Mouse (Mus musculus) stomach, postnatal 0 days (tissue): Measurements from ENCODE around the gene Fabp6. TPM values are rescaled to one million over a fixed set of nuclear protein-coding genes. Genes with fewer than 3 reads are reported as not detected.

Experiments
- ATAC-seq: fragments of 200-750 bp; cut with Nextera tagmentation; 2 replicates; pipeline ENCODE4 v1.8.0; 2017; ENCODE audit not compliant: low FRiP score, low TSS enrichment
- DNase-seq: peaks from one replicate; pipeline ENCODE4 v3.0.0-alpha.2; 2016; ENCODE audit warnings: low spot score
- H3K27ac ChIP-seq: fragments of 300-500 bp; sonication (generic); replicated peaks from 2 replicates; pipeline ENCODE4 v1.5.1; 2014; ENCODE audit warnings: mild to moderate bottlenecking, control low read depth
- H3K27me3 ChIP-seq: fragments of 300-500 bp; sonication (generic); 2 replicates; pipeline ENCODE4 v1.6.1; 2014; ENCODE audit warnings: low read length; ENCODE audit not compliant: control insufficient read depth, insufficient read depth
- H3K36me3 ChIP-seq: fragments of 300-500 bp; sonication (generic); 2 replicates; pipeline ENCODE4 v1.6.1; 2014; ENCODE audit warnings: low read length, mixed read lengths; ENCODE audit not compliant: control insufficient read depth, insufficient read depth
- H3K4me1 ChIP-seq: fragments of 300-500 bp; sonication (generic); replicated peaks from 2 replicates; pipeline ENCODE4 v1.6.1; 2014; ENCODE audit warnings: antibody characterized with exemption; ENCODE audit not compliant: control insufficient read depth, insufficient read depth
- H3K4me2 ChIP-seq: fragments of 300-500 bp; sonication (generic); replicated peaks from 2 replicates; pipeline ENCODE4 v1.6.1; 2014; ENCODE audit warnings: low read depth, mild to moderate bottlenecking, control low read depth, moderate library complexity
- H3K4me3 ChIP-seq: fragments of 300-500 bp; sonication (generic); 2 replicates; pipeline ENCODE4 v1.5.1; 2014; ENCODE audit warnings: low read depth, low read length, control low read depth
- H3K9ac ChIP-seq: fragments of 300-500 bp; sonication (generic); 2 replicates; pipeline ENCODE4 v1.6.1; 2014; ENCODE audit warnings: mild to moderate bottlenecking, low read length, control low read depth, mixed read lengths
- H3K9me3 ChIP-seq: fragments of 300-500 bp; sonication (generic); 2 replicates; pipeline ENCODE4 v1.6.1; 2016; ENCODE audit warnings: low read length; ENCODE audit not compliant: control insufficient read depth
- CTCF ChIP-seq: IDR thresholded peaks from 2 replicates; pipeline ENCODE4 v1.5.1; 2016; ENCODE audit warnings: antibody characterized with exemption, low read depth, mild to moderate bottlenecking, moderate library complexity
- EP300 ChIP-seq: optimal IDR thresholded peaks from 2 replicates; pipeline ENCODE3; 2016; ENCODE audit warnings: antibody characterized with exemption
- WGBS: fragments of 180-500 bp; shearing (Covaris S2); extraction: QIAGEN DNeasy Blood & Tissue Kit; methylation state at CpG from one replicate; pipeline ENCODE4 v1.1.7; 2014; 5-methylcytosine and 5-hydroxymethylcytosine counted together
- polyA plus RNA-seq: library from polyadenylated mRNA; unstranded; fragments of >200 nt; fragmentation: Nextera tagmentation; extraction: Ambion mirVana; gene quantifications from 2 replicates; pipeline ENCODE4 v1.2.1, GENCODE M21; 2015

The Fabp6 gene
- polyA plus RNA-seq, 1 experiment from 2014 or later: 5.9 TPM

DNA sequence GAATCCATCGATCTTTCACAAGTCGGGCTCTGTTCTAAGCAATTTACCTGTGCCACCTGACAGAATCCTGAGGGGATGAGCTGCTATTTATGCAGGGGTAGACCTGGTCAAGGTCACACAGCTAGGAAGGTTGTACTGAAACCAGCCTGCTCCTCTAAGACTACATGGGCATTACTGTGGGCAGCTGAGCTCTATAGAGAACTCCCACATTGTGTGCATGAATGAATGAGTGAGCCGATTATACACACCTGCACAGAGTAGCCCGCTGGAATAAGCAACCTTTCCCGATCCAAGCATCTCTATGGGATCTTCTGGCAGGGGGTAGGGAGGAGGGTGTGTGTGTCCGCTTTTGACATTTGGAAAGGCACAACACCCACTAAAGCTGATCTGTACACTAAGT, 31.8 kb upstream of the Fabp6 start:
- Histone ChIP-seq H3K4me3 (no peak overlapping the region), H3K9me3 (no peaks in the 10 kb centered on the region), H3K27ac (no peak overlapping the region), H3K9ac (no peak overlapping the region), H3K4me2 (no peak overlapping the region), H3K27me3 (no peaks in the 10 kb centered on the region), H3K4me1 (peaks cover 3% of the 10 kb centered on the region; the same call in 1 of the 2 replicates), H3K36me3 (no peaks in the 10 kb centered on the region)
- ATAC-seq: peak; percentile 11; the same call in 1 of the 2 replicates
- no peak for DNase-seq
- TF ChIP-seq CTCF (no peak), EP300 (no peak)
- WGBS: 65% methylated on average over 6 of the region's 6 CpGs

DNA sequence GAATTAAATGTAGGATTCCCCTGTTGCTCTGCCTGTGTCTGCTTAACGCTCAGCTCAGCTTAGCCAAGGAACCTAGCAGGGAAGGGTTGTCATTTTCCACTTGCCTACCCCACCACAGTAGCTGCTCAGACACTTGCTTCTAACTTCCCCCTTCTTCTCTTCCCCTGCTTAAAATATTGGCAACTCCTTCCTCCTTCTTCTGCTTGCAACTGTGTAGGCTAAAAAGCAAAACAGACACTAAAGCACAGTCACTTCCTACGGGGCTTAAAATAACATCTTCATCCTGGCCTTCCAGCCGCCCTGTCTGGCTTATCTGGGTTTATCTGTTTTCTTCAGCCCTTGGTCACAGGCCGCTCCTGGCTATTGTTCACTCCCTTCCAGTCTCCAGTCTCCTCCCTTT, 31.2 kb upstream of the Fabp6 start:
- Histone ChIP-seq H3K4me1 (peaks cover 3% of the 10 kb centered on the region; the same call in 1 of the 2 replicates), H3K27me3 (no peaks in the 10 kb centered on the region), H3K27ac (no peak overlapping the region), H3K9ac (no peak overlapping the region), H3K36me3 (no peaks in the 10 kb centered on the region), H3K4me2 (no peak overlapping the region), H3K4me3 (no peak overlapping the region), H3K9me3 (no peaks in the 10 kb centered on the region)
- 39% methylated on average over 4 of the region's 4 CpGs for WGBS
- ATAC-seq (no peak), DNase-seq (no peak)
- TF ChIP-seq EP300 (no peak), CTCF (no peak)

DNA sequence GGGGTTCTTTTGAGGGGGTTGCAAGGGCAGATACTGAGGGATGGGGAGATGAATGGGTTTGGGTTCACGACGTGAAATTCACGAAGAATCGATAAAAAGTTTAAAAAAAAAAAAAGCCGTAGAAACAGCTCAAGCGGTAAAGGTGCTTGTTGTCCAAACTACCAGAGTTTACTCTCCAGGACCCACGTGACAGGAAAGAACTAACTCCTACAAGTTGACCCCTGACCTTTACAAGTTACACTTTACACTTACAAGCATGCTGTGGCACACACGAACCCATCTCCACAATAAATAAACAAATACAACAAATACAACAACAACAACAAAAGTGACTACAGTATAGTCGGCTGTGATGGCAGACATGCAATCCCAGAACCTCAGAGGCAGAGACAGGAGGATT, 30.3 kb upstream of the Fabp6 start:
- TF ChIP-seq EP300 (no peak), CTCF (no peak)

DNA sequence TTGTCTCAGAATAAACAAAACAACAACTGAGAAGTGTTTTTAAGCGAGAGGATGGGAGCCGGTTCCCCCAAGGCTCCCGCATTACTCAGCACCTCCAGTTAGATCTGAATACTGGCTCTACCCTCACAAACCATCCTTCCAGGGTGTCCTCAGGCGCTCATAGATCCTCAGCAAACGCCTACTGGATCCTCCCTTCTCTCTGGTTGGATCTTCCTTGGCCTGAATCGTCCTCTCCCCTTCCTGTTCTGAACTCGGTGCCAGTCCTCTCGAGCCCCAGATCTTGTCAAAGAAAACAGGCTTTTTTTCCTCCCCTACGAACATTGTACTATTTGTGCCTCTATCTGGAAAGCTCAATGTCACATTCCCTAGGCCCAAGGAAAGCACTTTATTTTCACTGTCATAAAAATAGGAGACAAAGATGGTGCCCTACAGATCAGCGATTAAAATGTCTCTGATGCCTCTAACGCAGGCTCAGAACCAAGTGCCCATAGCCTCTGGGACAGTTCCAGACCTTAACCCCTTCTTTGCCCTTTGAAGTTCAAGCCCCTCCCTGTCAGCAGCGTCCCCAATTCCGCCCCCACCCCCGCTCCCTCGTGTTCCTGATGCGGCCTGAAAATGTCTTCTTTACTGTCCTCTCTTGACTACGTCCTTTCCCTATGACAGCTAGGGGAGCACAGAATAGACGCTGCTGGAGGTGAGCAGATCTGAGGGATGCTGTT, 25.7 kb upstream of the Fabp6 start:
- ATAC-seq (no peak), DNase-seq (no peak)
- no peaks in the 10 kb centered on the region for H3K36me3 ChIP-seq
- peaks cover 5% of the 10 kb centered on the region; the same call in 1 of the 2 replicates for H3K4me1 ChIP-seq
- H3K4me3 ChIP-seq: 0 out of 2 replicates have a peak overlapping the region, but pooled peaks have one; percentile 10
- H3K27ac ChIP-seq: peak overlapping the region; percentile 74
- peak overlapping the region; percentile 47 for H3K4me2 ChIP-seq
- no peaks in the 10 kb centered on the region for H3K9me3 ChIP-seq
- no peak overlapping the region for H3K9ac ChIP-seq
- TF ChIP-seq EP300 (no peak), CTCF (no peak)
- WGBS: 39% methylated on average over 18 of the region's 18 CpGs
- H3K27me3 ChIP-seq: no peaks in the 10 kb centered on the region

More for the DNA sequence above, 30.3 kb upstream of the Fabp6 start:
- Histone ChIP-seq H3K27ac (no peak overlapping the region), H3K4me1 (peaks cover 4% of the 10 kb centered on the region; the same call in 1 of the 2 replicates), H3K9me3 (no peaks in the 10 kb centered on the region), H3K4me3 (no peak overlapping the region), H3K9ac (no peak overlapping the region), H3K36me3 (no peaks in the 10 kb centered on the region), H3K4me2 (no peak overlapping the region), H3K27me3 (no peaks in the 10 kb centered on the region)
- DNase-seq: no peak
- WGBS: 78% methylated on average over 9 of the region's 9 CpGs
- no peak for ATAC-seq

DNA sequence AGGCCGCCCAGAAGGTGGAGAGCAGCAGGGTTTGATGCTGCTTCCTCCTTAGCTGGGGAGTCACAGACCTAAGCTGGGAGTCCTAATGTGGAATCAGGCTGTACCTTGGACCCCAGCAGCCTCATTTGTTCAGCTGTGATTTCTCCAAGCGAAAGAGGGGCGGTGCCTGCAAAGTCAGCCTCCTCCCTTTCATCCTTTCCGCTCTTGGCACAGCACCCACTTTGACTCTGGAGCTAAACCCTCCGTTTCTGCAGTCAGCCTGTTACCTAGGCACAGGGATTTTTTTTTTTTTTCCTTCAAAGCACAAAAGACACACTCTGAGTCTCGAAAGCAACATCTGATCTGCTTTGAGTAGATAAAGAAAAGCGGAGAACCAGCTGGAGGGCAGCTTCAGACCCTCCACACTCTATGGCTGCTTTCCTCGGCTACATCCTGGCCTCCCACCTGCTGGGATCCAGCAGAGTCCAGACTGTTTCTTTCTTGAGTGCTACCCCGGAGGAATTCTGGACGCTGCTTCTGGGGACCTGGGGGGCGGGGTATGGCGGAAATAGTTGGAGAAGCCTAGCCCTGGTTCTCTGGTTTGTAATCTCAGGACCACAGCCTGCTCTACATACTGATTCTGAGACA, 25.1 kb upstream of the Fabp6 start:
- Histone ChIP-seq H3K4me1 (peaks cover 5% of the 10 kb centered on the region; the same call in 1 of the 2 replicates), H3K4me2 (peak overlapping the region; percentile 47), H3K9ac (no peak overlapping the region), H3K36me3 (no peaks in the 10 kb centered on the region), H3K4me3 (peak overlapping the region; percentile 10; the same call in 1 of the 2 replicates), H3K27ac (peak overlapping the region; percentile 74), H3K27me3 (no peaks in the 10 kb centered on the region), H3K9me3 (no peaks in the 10 kb centered on the region)
- 0 out of 2 replicates have a peak, but pooled peaks have one; percentile 1 for TF ChIP-seq CTCF
- no peak for TF ChIP-seq EP300
- 9% methylated on average over 12 of the region's 12 CpGs for WGBS
- peak; percentile 91 for DNase-seq
- peak; percentile 90 for ATAC-seq

DNA sequence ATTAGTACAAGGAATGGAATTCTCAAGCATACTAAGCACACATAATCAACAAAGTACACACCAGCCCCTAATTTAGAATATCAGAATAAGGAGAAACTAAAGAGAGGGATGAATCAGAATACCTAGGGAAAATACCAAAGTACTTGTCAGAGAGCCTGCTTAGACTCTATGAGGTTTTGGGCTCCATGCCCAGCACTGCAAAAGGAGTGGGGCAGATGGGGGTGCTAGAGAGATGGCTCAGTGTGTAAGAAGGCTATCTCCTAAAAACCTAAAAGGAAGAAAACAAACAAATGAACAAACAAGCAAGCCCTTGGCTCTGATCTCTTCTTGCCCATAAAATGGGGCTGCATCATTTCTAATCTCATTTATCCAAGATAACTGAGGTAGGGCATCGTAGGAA, 23.0 kb upstream of the Fabp6 start:
- H3K4me1 ChIP-seq: peaks cover 5% of the 10 kb centered on the region; the same call in 1 of the 2 replicates
- H3K4me3 ChIP-seq: no peak overlapping the region
- H3K27ac ChIP-seq: no peak overlapping the region
- H3K36me3 ChIP-seq: no peaks in the 10 kb centered on the region
- ATAC-seq: no peak
- H3K27me3 ChIP-seq: no peaks in the 10 kb centered on the region
- no peaks in the 10 kb centered on the region for H3K9me3 ChIP-seq
- no peak overlapping the region for H3K9ac ChIP-seq
- 92% methylated on average over 1 of the region's 1 CpGs for WGBS
- no peak for DNase-seq
- TF ChIP-seq CTCF (no peak), EP300 (no peak)
- H3K4me2 ChIP-seq: no peak overlapping the region
